Mouse (Mus musculus) embryo, embryonic 9.5 days (tissue): Measurements from ENCODE around the gene Aldh16a1.

ENCODE experiments used
- DNase-seq: peaks from one replicate; pipeline ENCODE4 v3.0.0-alpha.2; 2017; ENCODE audit errors: extremely low spot score

The Aldh16a1 gene

GRCm38 (mm10) chr7:45091001-45091990 lies 63.1 kb downstream of the Aldh16a1 start:
- peak; percentile 34 for DNase-seq
